Mouse (Mus musculus): ENCODE measurements around the gene Cnst. TPM values are rescaled to one million over a fixed set of nuclear protein-coding genes. Genes with fewer than 3 reads are reported as not detected.
"Not testable (repeated sequence)": the region's sequence is repeated elsewhere in the genome, so short reads cannot be mapped to it uniquely, and the experiment has no call there.

Cnst gene
- polyA plus RNA-seq, 2 experiments = 9.5 to 10.2 TPM

DNA sequence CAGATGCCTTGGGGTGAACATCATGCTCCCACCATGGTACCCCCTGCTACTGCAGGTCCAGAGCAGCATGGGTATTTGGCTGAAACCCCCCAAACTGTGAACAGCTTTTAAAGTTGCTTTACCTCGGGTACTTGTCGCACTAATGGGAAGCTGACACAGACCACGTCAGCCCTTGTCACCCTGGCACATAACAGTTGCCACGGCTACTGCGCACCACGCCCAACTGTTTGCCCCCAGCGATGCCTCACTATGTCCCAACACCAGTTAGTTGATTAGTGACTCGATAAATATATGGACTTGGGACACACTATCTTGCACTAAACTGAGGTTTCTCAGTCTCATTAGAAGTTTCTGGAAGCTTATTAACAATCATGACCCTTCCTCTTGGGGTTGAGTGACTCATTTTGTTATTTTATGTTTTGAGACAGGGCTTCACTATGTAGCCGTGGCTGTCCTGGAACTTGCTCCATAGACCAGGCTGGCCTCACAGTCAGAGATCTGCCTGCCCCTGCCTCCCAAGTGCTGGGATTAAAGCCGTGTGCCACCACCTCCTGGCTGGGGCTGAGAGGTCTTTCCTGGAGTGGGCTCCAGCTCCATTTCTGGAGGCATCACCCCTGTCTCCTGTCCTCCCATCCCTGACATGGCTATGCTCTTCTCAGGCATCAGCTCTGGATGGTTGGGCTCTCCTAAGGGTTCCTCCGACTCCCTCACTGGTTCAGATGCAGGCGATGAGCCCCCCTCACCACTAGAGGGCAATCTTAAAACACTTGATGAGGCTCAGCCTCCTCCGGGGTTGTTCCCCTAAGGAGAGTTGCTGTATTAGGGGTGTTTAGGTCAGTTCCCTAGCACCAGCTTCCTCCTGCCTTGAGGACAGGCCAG lies 99.2 kb downstream of the Cnst start:
- WGBS (ENCODE audit: insufficient replicate concordance) = 43% methylated on average over 13 of the region's 13 CpGs
- Histone ChIP-seq H3K27ac (no peak overlapping the region), H3K4me1 (replicated peaks; ENCODE audit: control insufficient read depth in 2 of 2, insufficient read depth in 2 of 2, low read length in 1 of 2) (peaks cover 3 to 6% of the 10 kb centered on the region in 2 experiments), H3K4me2 (ENCODE audit: low read depth) (no peak overlapping the region), H3K9me3 (ENCODE audit: control insufficient read depth, low read length) (no peaks in the 10 kb centered on the region), H3K36me3 (replicated peaks; ENCODE audit: control insufficient read depth, insufficient read depth, low read depth) (no peaks in the 10 kb centered on the region), H3K4me3 (ENCODE audit: insufficient read depth in 1 of 2, low read depth in 2 of 2, low read length in 2 of 2) (no peak overlapping the region), H3K27me3 (ENCODE audit: control insufficient read depth, insufficient read depth, low read length) (no peaks in the 10 kb centered on the region), H3K9ac (replicated peaks) (no peak overlapping the region)
- peak in 2 of 3 experiments; percentile 52 to 53 for DNase-seq (ENCODE audit: low read depth in 3 of 3, low spot score in 3 of 3)
- TF ChIP-seq EP300 (IDR thresholded peaks at IDR 0.05; ENCODE audit: low read depth) = no peak
- peak; percentile 90 for TF ChIP-seq CTCF (IDR thresholded peaks at IDR 0.05; ENCODE audit: low read depth)
- peak; percentile 52; the same call in 1 of the 2 replicates for ATAC-seq (ENCODE audit: insufficient read depth)

DNA sequence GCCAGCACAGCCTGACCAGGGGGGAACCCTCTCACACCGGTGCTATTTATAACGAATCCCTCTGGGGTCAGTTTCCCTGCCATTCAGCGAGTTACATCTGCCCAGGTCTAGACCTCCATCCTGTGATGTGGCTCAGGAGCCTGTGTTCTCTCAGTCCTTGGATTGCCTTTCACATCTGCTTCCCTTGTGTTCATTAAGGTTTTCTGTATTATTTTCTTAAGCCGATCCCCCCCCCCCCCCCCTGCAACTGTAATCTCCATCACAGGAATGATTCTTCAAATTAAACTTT lies 99.8 kb downstream of the Cnst start:
- Histone ChIP-seq H3K4me3 (ENCODE audit: insufficient read depth in 1 of 2, low read depth in 2 of 2, low read length in 2 of 2) (no peak overlapping the region), H3K4me2 (ENCODE audit: low read depth) (no peak overlapping the region), H3K9ac (replicated peaks) (no peak overlapping the region), H3K27me3 (ENCODE audit: control insufficient read depth, insufficient read depth, low read length) (no peaks in the 10 kb centered on the region), H3K27ac (no peak overlapping the region), H3K9me3 (ENCODE audit: control insufficient read depth, low read length) (no peaks in the 10 kb centered on the region), H3K36me3 (replicated peaks; ENCODE audit: control insufficient read depth, insufficient read depth, low read depth) (no peaks in the 10 kb centered on the region), H3K4me1 (replicated peaks; ENCODE audit: control insufficient read depth in 2 of 2, insufficient read depth in 2 of 2, low read length in 1 of 2) (peaks cover 3 to 7% of the 10 kb centered on the region in 2 experiments)
- WGBS (ENCODE audit: insufficient replicate concordance) = 17% methylated on average over 4 of the region's 4 CpGs
- ATAC-seq (ENCODE audit: insufficient read depth) (0 out of 2 replicates have a peak, but pooled peaks have one; percentile 3), DNase-seq (ENCODE audit: low read depth in 3 of 3, low spot score in 3 of 3) (no peak)
- TF ChIP-seq CTCF (IDR thresholded peaks at IDR 0.05; ENCODE audit: low read depth) = no peak
- TF ChIP-seq EP300 (IDR thresholded peaks at IDR 0.05; ENCODE audit: low read depth) = no peak

DNA sequence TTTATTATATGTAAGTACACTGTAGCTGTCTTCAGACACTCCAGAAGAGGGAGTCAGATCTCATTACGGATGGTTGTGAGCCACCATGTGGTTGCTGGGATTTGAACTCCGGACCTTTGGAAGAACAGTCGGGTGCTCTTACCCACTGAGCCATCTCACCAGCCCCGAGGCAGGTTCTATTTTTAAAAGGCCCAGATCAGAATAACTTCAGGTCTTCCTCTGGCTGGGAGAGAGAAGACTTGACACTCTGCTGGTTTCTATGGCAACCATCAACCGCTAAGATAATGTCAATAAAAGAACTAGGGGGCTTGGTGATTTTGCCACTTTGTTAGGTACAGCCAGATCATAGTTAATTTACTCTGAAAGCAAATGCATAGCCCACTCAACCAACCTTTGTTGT lies 102.5 kb downstream of the Cnst start:
- H3K9ac ChIP-seq (replicated peaks); H3K27ac ChIP-seq; H3K4me3 ChIP-seq (ENCODE audit: insufficient read depth in 1 of 2, low read depth in 2 of 2, low read length in 2 of 2); DNase-seq (ENCODE audit: low read depth in 3 of 3, low spot score in 3 of 3); H3K9me3 ChIP-seq (ENCODE audit: control insufficient read depth, low read length); H3K4me1 ChIP-seq (replicated peaks; ENCODE audit: control insufficient read depth in 2 of 2, insufficient read depth in 2 of 2, low read length in 1 of 2); ATAC-seq (ENCODE audit: insufficient read depth); H3K36me3 ChIP-seq (replicated peaks; ENCODE audit: control insufficient read depth, insufficient read depth, low read depth); H3K4me2 ChIP-seq (ENCODE audit: low read depth); H3K27me3 ChIP-seq (ENCODE audit: control insufficient read depth, insufficient read depth, low read length): not testable (repeated sequence)
- WGBS (ENCODE audit: insufficient replicate concordance) = 43% methylated on average over 4 of the region's 5 CpGs

DNA sequence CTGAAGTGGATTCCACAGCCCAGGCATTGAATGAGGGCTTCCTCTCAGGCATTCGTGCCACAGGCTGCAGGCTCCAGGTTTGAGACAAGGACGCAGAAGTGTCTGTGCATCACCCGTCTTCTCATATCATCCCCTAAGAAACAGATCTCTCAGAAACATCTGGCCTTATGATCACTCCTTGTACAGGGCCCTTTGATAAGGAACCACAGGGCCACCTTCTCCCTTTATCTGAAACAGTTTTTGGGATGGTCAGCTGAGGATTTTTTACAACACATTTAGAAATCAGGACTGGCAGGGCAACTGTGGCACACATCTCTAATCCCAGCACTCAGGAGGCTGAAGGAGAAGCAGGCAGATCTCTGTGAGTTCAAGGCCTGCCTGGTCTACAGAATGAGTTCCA lies 103.2 kb downstream of the Cnst start:
- ATAC-seq (ENCODE audit: insufficient read depth) (peak; percentile 62), DNase-seq (ENCODE audit: low read depth in 3 of 3, low spot score in 3 of 3) (no peak)
- no peak overlapping the region for H3K27ac ChIP-seq
- H3K4me3 ChIP-seq (ENCODE audit: insufficient read depth in 1 of 2, low read depth in 2 of 2, low read length in 2 of 2) = no peak overlapping the region
- no peak for TF ChIP-seq CTCF (IDR thresholded peaks at IDR 0.05; ENCODE audit: low read depth)
- peak; percentile 57 for TF ChIP-seq EP300 (IDR thresholded peaks at IDR 0.05; ENCODE audit: low read depth)
- no peaks in the 10 kb centered on the region for H3K27me3 ChIP-seq (ENCODE audit: control insufficient read depth, insufficient read depth, low read length)
- H3K4me2 ChIP-seq (ENCODE audit: low read depth) = no peak overlapping the region
- H3K4me1 ChIP-seq (replicated peaks; ENCODE audit: control insufficient read depth in 2 of 2, insufficient read depth in 2 of 2, low read length in 1 of 2) = peaks cover 3 to 7% of the 10 kb centered on the region in 2 experiments
- no peak overlapping the region for H3K9ac ChIP-seq (replicated peaks)
- no peaks in the 10 kb centered on the region for H3K36me3 ChIP-seq (replicated peaks; ENCODE audit: control insufficient read depth, insufficient read depth, low read depth)
- WGBS (ENCODE audit: insufficient replicate concordance) = 16% methylated on average over 3 of the region's 3 CpGs
- H3K9me3 ChIP-seq (ENCODE audit: control insufficient read depth, low read length) = no peaks in the 10 kb centered on the region

DNA sequence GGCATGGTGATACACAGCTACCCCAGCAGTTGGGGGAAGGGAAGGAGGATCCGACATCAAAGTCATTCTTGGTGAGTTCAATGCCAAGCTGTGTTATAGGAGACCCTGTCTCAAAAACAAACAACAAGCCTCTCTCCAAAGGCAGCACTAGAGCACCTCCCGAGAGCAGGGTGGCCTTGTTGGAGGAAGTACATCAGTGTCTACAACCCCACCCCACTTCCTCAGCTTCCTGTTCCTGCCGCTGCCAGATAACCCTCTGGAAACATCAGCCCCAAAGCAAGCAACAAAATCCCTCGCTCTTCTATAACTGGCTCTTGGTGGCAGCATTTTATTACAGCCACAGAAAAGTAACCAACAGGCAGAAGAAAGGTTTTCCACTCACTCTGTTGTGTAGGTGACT lies 104.1 kb downstream of the Cnst start:
- Histone ChIP-seq H3K36me3 (replicated peaks; ENCODE audit: control insufficient read depth, insufficient read depth, low read depth) (no peaks in the 10 kb centered on the region), H3K9ac (replicated peaks) (no peak overlapping the region), H3K4me3 (ENCODE audit: insufficient read depth in 1 of 2, low read depth in 2 of 2, low read length in 2 of 2) (no peak overlapping the region), H3K27ac (no peak overlapping the region), H3K27me3 (ENCODE audit: control insufficient read depth, insufficient read depth, low read length) (no peaks in the 10 kb centered on the region), H3K9me3 (ENCODE audit: control insufficient read depth, low read length) (no peaks in the 10 kb centered on the region), H3K4me2 (ENCODE audit: low read depth) (no peak overlapping the region), H3K4me1 (replicated peaks; ENCODE audit: control insufficient read depth in 2 of 2, insufficient read depth in 2 of 2, low read length in 1 of 2) (peaks cover 3 to 7% of the 10 kb centered on the region in 2 experiments)
- 18% methylated on average over 4 of the region's 4 CpGs for WGBS (ENCODE audit: insufficient replicate concordance)
- ATAC-seq (ENCODE audit: insufficient read depth) (no peak), DNase-seq (ENCODE audit: low read depth in 3 of 3, low spot score in 3 of 3) (no peak)
- TF ChIP-seq CTCF (IDR thresholded peaks at IDR 0.05; ENCODE audit: low read depth) (no peak), EP300 (IDR thresholded peaks at IDR 0.05; ENCODE audit: low read depth) (no peak)

Measured in liver, embryonic 14.5 days (tissue).